Mouse (Mus musculus) left cerebral cortex, postnatal 10 days (tissue): ENCODE measurements around the gene Slc44a1. TPM values are rescaled to one million over a fixed set of nuclear protein-coding genes. Genes with fewer than 3 reads are reported as not detected.
A peak's percentile ranks its signal among the peaks of the same experiment; 100 is the strongest.

Experiments used
- DNase-seq, 2 experiments: peaks; one replicate each; pipeline ENCODE4 v3.0.0; 2021 to 2022; ENCODE audit warnings: low spot score in 2 of 2, mixed read lengths in 1 of 2; ENCODE audit errors: extremely low spot score in 1 of 2
- intact Hi-C: fragments of 180-260 bp; cut with DNase I; formaldehyde crosslinking; loops from one replicate; pipeline ENCODE4 v1.15.1; 2025
- total RNA-seq, 2 experiments: library from RNA; stranded (reverse); gene quantifications; 2 replicates each; pipeline ENCODE4 v1.2.3; 2021

Slc44a1 gene
- total RNA-seq, 2 experiments from 2014 or later: 51.4 to 57.3 TPM

GRCm38 (mm10) chr4:53516011-53516532 is 75.9 kb downstream of the Slc44a1 start:
- no peak for DNase-seq
- intact Hi-C loops: no loop called here

GRCm38 (mm10) chr4:53519429-53519828 is 79.2 kb downstream of the Slc44a1 start:
- intact Hi-C loops: no loop called here
- DNase-seq: no peak

- DNase-seq: no peak
- intact Hi-C loops: no loop called here
These were observed 80.8 kb downstream of the Slc44a1 start for GRCm38 (mm10) chr4:53521028-53521427.

- intact Hi-C loops: no loop called here
- DNase-seq: no peak
These were observed 82.4 kb downstream of the Slc44a1 start for GRCm38 (mm10) chr4:53522655-53523054.

- intact Hi-C loops: no loop called here
- no peak for DNase-seq
These were observed 85.3 kb downstream of the Slc44a1 start for GRCm38 (mm10) chr4:53525503-53525902.

- intact Hi-C loops: no loop called here
- no peak for DNase-seq
These were observed 85.8 kb downstream of the Slc44a1 start for GRCm38 (mm10) chr4:53525994-53526393.

GRCm38 (mm10) chr4:53526446-53526845 is 86.2 kb downstream of the Slc44a1 start:
- DNase-seq: no peak
- intact Hi-C loops: no loop called here

- DNase-seq: no peak
- intact Hi-C loops: loop anchor here (10.0 kb wide), 1 partner anchor 151 kb away; no protein-coding TSS in a partner anchor
These were observed 95.6 kb downstream of the Slc44a1 start for GRCm38 (mm10) chr4:53535795-53536194.

GRCm38 (mm10) chr4:53537101-53537500 is 96.9 kb downstream of the Slc44a1 start:
- intact Hi-C loops: loop anchor here (10.0 kb wide), 1 partner anchor 152 kb away; no protein-coding TSS in a partner anchor
- no peak for DNase-seq

- DNase-seq: no peak
- intact Hi-C loops: loop anchor here (10.0 kb wide), 1 partner anchor 153 kb away; no protein-coding TSS in a partner anchor
These were observed 97.3 kb downstream of the Slc44a1 start for GRCm38 (mm10) chr4:53537539-53537938.

GRCm38 (mm10) chr4:53538600-53538999 is 98.4 kb downstream of the Slc44a1 start:
- DNase-seq: peak in 1 of 2 experiments; percentile 57
- intact Hi-C loops: loop anchor here (1.0 to 10.0 kb wide), 2 partner anchors 98 to 154 kb away; partner anchors contain the start of gene Slc44a1

- DNase-seq: no peak
- intact Hi-C loops: loop anchor here (10.0 kb wide), 1 partner anchor 155 kb away; no protein-coding TSS in a partner anchor
These were observed 99.7 kb downstream of the Slc44a1 start for GRCm38 (mm10) chr4:53539929-53540328.

- DNase-seq: no peak
- intact Hi-C loops: no loop called here
These were observed 103.2 kb downstream of the Slc44a1 start for GRCm38 (mm10) chr4:53543421-53543820.

- DNase-seq: no peak
- intact Hi-C loops: no loop called here
These were observed 104.7 kb downstream of the Slc44a1 start for GRCm38 (mm10) chr4:53544889-53545288.

- intact Hi-C loops: no loop called here
- no peak for DNase-seq
These were observed 107.2 kb downstream of the Slc44a1 start for GRCm38 (mm10) chr4:53547381-53547780.

GRCm38 (mm10) chr4:53549375-53549774 is 109.2 kb downstream of the Slc44a1 start:
- no peak for DNase-seq
- intact Hi-C loops: no loop called here

- DNase-seq: no peak
- intact Hi-C loops: no loop called here
These were observed 124.4 kb downstream of the Slc44a1 start for GRCm38 (mm10) chr4:53564618-53565017.

GRCm38 (mm10) chr4:53567065-53567464 is 126.9 kb downstream of the Slc44a1 start:
- intact Hi-C loops: no loop called here

GRCm38 (mm10) chr4:53575558-53575957 is 135.3 kb downstream of the Slc44a1 start:
- intact Hi-C loops: no loop called here

More at GRCm38 (mm10) chr4:53567065-53567464, 126.9 kb downstream of the Slc44a1 start:
- no peak for DNase-seq

GRCm38 (mm10) chr4:53587676-53588075 is 147.5 kb downstream of the Slc44a1 start:
- intact Hi-C loops: no loop called here
- DNase-seq: no peak

More at GRCm38 (mm10) chr4:53575558-53575957, 135.3 kb downstream of the Slc44a1 start:
- DNase-seq: no peak

GRCm38 (mm10) chr4:53588936-53589335 is 148.7 kb downstream of the Slc44a1 start:
- no peak for DNase-seq
- intact Hi-C loops: no loop called here
